Mouse (Mus musculus): Measurements from ENCODE around the gene Ghrh. TPM values are rescaled to one million over a fixed set of nuclear protein-coding genes. Genes with fewer than 3 reads are reported as not detected.

Ghrh gene
- total and polyA plus RNA-seq, 3 experiments, result not detected

- dilution Hi-C loops (cut with MboI; ENCODE audit: extremely low pct_ligation_motif_present, extremely low pct_unique_long_range_greater_than_20kb, low sequenced_read_pairs), result no loop called here
Measured at GRCm38 (mm10) chr2:157303096-157303495, 44.2 kb downstream of the Ghrh start.

DNA sequence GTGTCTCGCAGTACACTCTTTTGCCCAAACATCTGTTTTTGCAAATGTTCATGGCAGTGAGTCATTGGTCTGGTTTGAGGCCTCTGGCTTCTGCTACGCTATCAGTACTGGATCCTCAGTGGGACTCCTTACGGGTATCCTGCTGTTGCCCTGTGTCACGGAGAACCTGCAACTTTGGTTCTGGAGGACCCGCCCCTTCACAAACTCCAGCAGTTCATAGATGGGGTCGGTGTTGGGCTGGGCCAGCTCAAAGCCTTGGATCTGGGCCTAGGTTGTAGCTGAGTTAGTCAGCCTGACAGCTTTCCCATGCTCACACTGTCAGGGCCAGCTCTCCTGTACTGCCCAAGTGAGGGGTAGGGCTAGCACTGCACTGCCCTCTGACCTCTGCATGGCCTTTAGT is 47.3 kb downstream of the Ghrh start:
- Histone ChIP-seq H3K27me3 (replicated peaks) (no peaks in the 10 kb centered on the region), H3K27ac (ENCODE audit: insufficient read depth, low read depth) (no peak overlapping the region), H3K9ac (ENCODE audit: insufficient read depth, low read depth) (no peak overlapping the region), H3K4me2 (ENCODE audit: insufficient read depth, low read depth, poor library complexity, severe bottlenecking) (no peak overlapping the region), H3K36me3 (replicated peaks in 1 of 2; ENCODE audit: control insufficient read depth in 1 of 2, insufficient read depth in 1 of 2, low read length in 1 of 2) (peaks cover 79 to 95% of the 10 kb centered on the region in 2 experiments), H3K4me3 (replicated peaks in 1 of 3; ENCODE audit: low read depth in 2 of 3, low read length in 2 of 3, poor library complexity in 1 of 3) (no peak overlapping the region), H3K79me2 (replicated peaks; ENCODE audit: control insufficient read depth, extremely low read depth, insufficient read depth, poor library complexity, severe bottlenecking) (peaks cover 3% of the 10 kb centered on the region; the same call in 1 of the 2 replicates), H3K4me1 (ENCODE audit: control insufficient read depth in 1 of 2, insufficient read depth in 2 of 2) (no peaks in the 10 kb centered on the region), H3K9me3 (replicated peaks; ENCODE audit: low read length) (no peaks in the 10 kb centered on the region)
- in situ Hi-C loops (cut with MboI; ENCODE audit: low pct_ligation_motif_present, low pct_unique_long_range_greater_than_20kb, low sequenced_read_pairs), result no loop called here
- TF ChIP-seq BHLHE40 (IDR thresholded peaks at IDR 0.05; ENCODE audit: low read depth, low read length) (no peak), PAX5 (IDR thresholded peaks at IDR 0.05; ENCODE audit: low read length) (no peak), RCOR1 (conservative IDR thresholded peaks at IDR 0.05; ENCODE audit: low read depth, low read length) (no peak), MYC (IDR thresholded peaks at IDR 0.05; ENCODE audit: low read depth, low read length) (no peak), TBP (conservative IDR thresholded peaks at IDR 0.05; ENCODE audit: low read depth, low read length) (no peak), ETS1 (conservative IDR thresholded peaks at IDR 0.05; ENCODE audit: low read depth, low read length) (no peak), POLR2AphosphoS2 (IDR thresholded peaks at IDR 0.05; ENCODE audit: low read depth, low read length) (no peak), USF2 (conservative IDR thresholded peaks at IDR 0.05; ENCODE audit: low read depth, low read length) (no peak), KAT2A (IDR thresholded peaks at IDR 0.05; ENCODE audit: insufficient replicate concordance, low read length) (no peak)
- dilution Hi-C loops (cut with MboI; ENCODE audit: extremely low pct_ligation_motif_present, extremely low pct_unique_long_range_greater_than_20kb, low sequenced_read_pairs), result no loop called here
- no peak for DNase-seq (ENCODE audit: extremely low read depth)

More at GRCm38 (mm10) chr2:157303096-157303495, 44.2 kb downstream of the Ghrh start:
- peaks cover 72 to 93% of the 10 kb centered on the region in 2 experiments for H3K36me3 ChIP-seq (replicated peaks in 1 of 2; ENCODE audit: control insufficient read depth in 1 of 2, insufficient read depth in 1 of 2, low read length in 1 of 2)
- H3K4me3 ChIP-seq (replicated peaks in 1 of 3; ENCODE audit: low read depth in 2 of 3, low read length in 2 of 3, poor library complexity in 1 of 3), result no peak overlapping the region
- no peak for TF ChIP-seq SMC3 (IDR thresholded peaks at IDR 0.05; ENCODE audit: low read depth, low read length)
- no peak for TF ChIP-seq GABPA (IDR thresholded peaks at IDR 0.05; ENCODE audit: insufficient replicate concordance, low read depth, low read length)
- no peak for TF ChIP-seq CTCF (conservative IDR thresholded peaks at IDR 0.05 in 1 of 2, IDR thresholded peaks at IDR 0.05 in 1 of 2; ENCODE audit: low read depth in 2 of 2, low read length in 2 of 2)
- no peak for TF ChIP-seq CHD1 (IDR thresholded peaks at IDR 0.05; ENCODE audit: low read depth, low read length)
- TF ChIP-seq MAFK (IDR thresholded peaks at IDR 0.05; ENCODE audit: insufficient replicate concordance, low read length), result no peak
- no peak for TF ChIP-seq CHD2 (IDR thresholded peaks at IDR 0.05; ENCODE audit: low read length)
- TF ChIP-seq IRF4 (IDR thresholded peaks at IDR 0.05; ENCODE audit: low read depth, low read length), result no peak
- no peak for TF ChIP-seq PAX5 (IDR thresholded peaks at IDR 0.05; ENCODE audit: low read length)
- no peak for TF ChIP-seq MEF2A (IDR thresholded peaks at IDR 0.05; ENCODE audit: borderline replicate concordance, low read depth, low read length)
- TF ChIP-seq RCOR1 (conservative IDR thresholded peaks at IDR 0.05; ENCODE audit: low read depth, low read length), result no peak
- no peak for TF ChIP-seq POLR2A (IDR thresholded peaks at IDR 0.05; ENCODE audit: low read depth, low read length)
- TF ChIP-seq UBTF (IDR thresholded peaks at IDR 0.05; ENCODE audit: low read depth, low read length), result no peak
- no peak for TF ChIP-seq NELFE (IDR thresholded peaks at IDR 0.05; ENCODE audit: low read depth, low read length)
- no peak for TF ChIP-seq ZC3H11A (IDR thresholded peaks at IDR 0.05; ENCODE audit: low read depth, low read length)
- no peak for TF ChIP-seq BHLHE40 (IDR thresholded peaks at IDR 0.05; ENCODE audit: low read depth, low read length)
- TF ChIP-seq ELF1 (IDR thresholded peaks at IDR 0.05; ENCODE audit: low read depth, low read length), result no peak
- no peak for TF ChIP-seq ETS1 (conservative IDR thresholded peaks at IDR 0.05; ENCODE audit: low read depth, low read length)
- no peak for TF ChIP-seq E2F4 (IDR thresholded peaks at IDR 0.05; ENCODE audit: insufficient replicate concordance, low read depth, low read length)
- TF ChIP-seq KAT2A (IDR thresholded peaks at IDR 0.05; ENCODE audit: insufficient replicate concordance, low read length), result no peak
- TF ChIP-seq USF1 (IDR thresholded peaks at IDR 0.05; ENCODE audit: low read depth, low read length), result no peak
- H3K4me2 ChIP-seq (ENCODE audit: insufficient read depth, low read depth, poor library complexity, severe bottlenecking), result no peak overlapping the region
- H3K27me3 ChIP-seq (replicated peaks), result no peaks in the 10 kb centered on the region
- no peaks in the 10 kb centered on the region for H3K4me1 ChIP-seq (ENCODE audit: control insufficient read depth in 1 of 2, insufficient read depth in 2 of 2)
- H3K27ac ChIP-seq (ENCODE audit: insufficient read depth, low read depth), result no peak overlapping the region
- in situ Hi-C loops (cut with MboI; ENCODE audit: low pct_ligation_motif_present, low pct_unique_long_range_greater_than_20kb, low sequenced_read_pairs), result no loop called here
- H3K9ac ChIP-seq (ENCODE audit: insufficient read depth, low read depth), result no peak overlapping the region
- H3K9me3 ChIP-seq (replicated peaks; ENCODE audit: low read length), result no peaks in the 10 kb centered on the region
- peaks cover 6% of the 10 kb centered on the region; the same call in 1 of the 2 replicates for H3K79me2 ChIP-seq (replicated peaks; ENCODE audit: control insufficient read depth, extremely low read depth, insufficient read depth, poor library complexity, severe bottlenecking)
- DNase-seq (ENCODE audit: extremely low read depth), result no peak

Measured in CH12.LX (cell line).